Mouse (Mus musculus): ENCODE measurements around the gene Taok3.
"Not testable (repeated sequence)": the region's sequence is repeated elsewhere in the genome, so short reads cannot be mapped to it uniquely, and the experiment has no call there.

Taok3 gene

GRCm38 (mm10) chr5:117269395-117269794 is 149.5 kb downstream of the Taok3 start:
- DNase-seq: no peak

GRCm38 (mm10) chr5:117271945-117272344 is 152.0 kb downstream of the Taok3 start:
- no peak for DNase-seq

GRCm38 (mm10) chr5:117274817-117275216 is 154.9 kb downstream of the Taok3 start:
- no peak for DNase-seq

- DNase-seq: no peak
Measured at GRCm38 (mm10) chr5:117277784-117278183, 157.9 kb downstream of the Taok3 start.

- DNase-seq: no peak
Measured at GRCm38 (mm10) chr5:117278809-117279668, 159.1 kb downstream of the Taok3 start.

GRCm38 (mm10) chr5:117279669-117280050 is 159.7 kb downstream of the Taok3 start:
- DNase-seq: no peak

- DNase-seq: no peak
Measured at GRCm38 (mm10) chr5:117281536-117281935, 161.6 kb downstream of the Taok3 start.

GRCm38 (mm10) chr5:117282360-117282759 is 162.4 kb downstream of the Taok3 start:
- no peak for DNase-seq

- no peak for DNase-seq
Measured at GRCm38 (mm10) chr5:117284029-117284428, 164.1 kb downstream of the Taok3 start.

GRCm38 (mm10) chr5:117284682-117285081 is 164.8 kb downstream of the Taok3 start:
- DNase-seq: no peak

- DNase-seq: no peak
Measured at GRCm38 (mm10) chr5:117285266-117285665, 165.3 kb downstream of the Taok3 start.

- DNase-seq: no peak
Measured at GRCm38 (mm10) chr5:117286286-117286685, 166.4 kb downstream of the Taok3 start.

- peak; percentile 95 for DNase-seq
Measured at GRCm38 (mm10) chr5:117286831-117287822, 167.2 kb downstream of the Taok3 start, which contains the start of gene Pebp1. Gene Pebp1, minus strand, starts transcription at chr5:117287625.

GRCm38 (mm10) chr5:117289646-117290045 is 169.7 kb downstream of the Taok3 start:
- DNase-seq: no peak

- DNase-seq: no peak
Measured at GRCm38 (mm10) chr5:117290081-117290480, 170.2 kb downstream of the Taok3 start.

- no peak for DNase-seq
Measured at GRCm38 (mm10) chr5:117291312-117291711, 171.4 kb downstream of the Taok3 start.

- no peak for DNase-seq
Measured at GRCm38 (mm10) chr5:117292547-117292946, 172.6 kb downstream of the Taok3 start.

- not testable (repeated sequence) for DNase-seq
Measured at GRCm38 (mm10) chr5:117293776-117294175, 173.8 kb downstream of the Taok3 start.

- DNase-seq: no peak
Measured at GRCm38 (mm10) chr5:117295011-117295410, 175.1 kb downstream of the Taok3 start.

GRCm38 (mm10) chr5:117302899-117303298 is 183.0 kb downstream of the Taok3 start:
- no peak for DNase-seq

GRCm38 (mm10) chr5:117303691-117304579 is 184.0 kb downstream of the Taok3 start:
- DNase-seq: no peak

GRCm38 (mm10) chr5:117304947-117305346 is 185.0 kb downstream of the Taok3 start:
- peak; percentile 58 for DNase-seq
